Mouse (Mus musculus) G1E (cell line): ENCODE data around the gene Lamtor2.

Experiments
- CTCF ChIP-seq: IDR thresholded peaks from 2 replicates; pipeline ENCODE4 v1.5.1; 2012; ENCODE audit warnings: low read depth, low read length, inconsistent platforms, mixed read lengths
- TAL1 ChIP-seq: conservative IDR thresholded peaks from 2 replicates; pipeline ENCODE4 v1.6.1; 2012; ENCODE audit warnings: low read depth, low read length, inconsistent platforms, mixed read lengths

GRCm38 (mm10) chr3:88518411-88518810, 34.5 kb downstream of the Lamtor2 start:
- TF ChIP-seq CTCF (no peak), TAL1 (no peak)
